Mouse (Mus musculus) embryonic stem cell, embryonic (primary cell): ENCODE results near the gene Epha4.

Experiments
- CTCF ChIA-PET, 4 experiments: fragments of 300-600 bp in 2 of 4; fragments of 350-600 bp in 2 of 4; sonication (Branson Sonifier 250); formaldehyde crosslinking; loops; one replicate each; lab custom pipeline; 2022; ENCODE audit warnings: inconsistent platforms in 2 of 4; lab: Charles Lee
- POLR2A ChIA-PET, 4 experiments: fragments of 300-600 bp in 2 of 4; fragments of 350-600 bp in 2 of 4; sonication (Branson Sonifier 250); formaldehyde crosslinking; loops; one replicate each; lab custom pipeline; 2022; ENCODE audit warnings: antibody characterized with exemption in 4 of 4, inconsistent platforms in 1 of 4; lab: Charles Lee

Epha4 gene

GRCm38 (mm10) chr1:77412285-77412684 lies 102.6 kb downstream of the Epha4 start:
- CTCF ChIA-PET = interaction anchor here in 2 of 4 experiments (0.6 to 0.8 kb wide), 2 partner anchors 21 to 149 kb away, joined by 3 read pairs; no protein-coding TSS in a partner anchor

GRCm38 (mm10) chr1:77411222-77411621 lies 103.7 kb downstream of the Epha4 start:
- ChIA-PET CTCF (interaction anchor here in 1 of 4 experiments (0.9 kb wide), 1 partner anchor 86 kb away, joined by 3 read pairs; no protein-coding TSS in a partner anchor), POLR2A (interaction anchor here in 3 of 4 experiments (0.9 to 19.7 kb wide), 17 partner anchors 9 to 104 kb away, joined by 3 to 216 read pairs (median 5); partner anchors contain the start of gene Epha4 (in 3 of the 3))

More at GRCm38 (mm10) chr1:77412285-77412684, 102.6 kb downstream of the Epha4 start:
- POLR2A ChIA-PET = interaction anchor here in 3 of 4 experiments (0.5 to 19.7 kb wide), 14 partner anchors 8 to 103 kb away, joined by 3 to 216 read pairs (median 6); partner anchors contain the start of gene Epha4 (in 2 of the 3)

- ChIA-PET CTCF (interaction anchor here in 2 of 4 experiments (0.6 to 0.9 kb wide), 2 partner anchors 86 to 1807 kb away, joined by 3 to 17 read pairs; no protein-coding TSS in a partner anchor), POLR2A (interaction anchor here in 3 of 4 experiments (0.7 to 19.7 kb wide), 21 partner anchors 8 to 1044 kb away, joined by 3 to 216 read pairs (median 4); partner anchors contain the start of gene Epha4 (in 3 of the 3))
These were observed 104.2 kb downstream of the Epha4 start for GRCm38 (mm10) chr1:77410716-77411115.

- CTCF ChIA-PET = interaction anchor here in 1 of 4 experiments (0.6 kb wide), 1 partner anchor 1806 kb away, joined by 17 read pairs; no protein-coding TSS in a partner anchor
These were observed 104.7 kb downstream of the Epha4 start for GRCm38 (mm10) chr1:77410153-77410552.

GRCm38 (mm10) chr1:77409509-77409908 lies 105.4 kb downstream of the Epha4 start:
- ChIA-PET POLR2A (interaction anchor here in 3 of 4 experiments (1.4 to 19.7 kb wide), 6 partner anchors 18 to 105 kb away, joined by 5 to 216 read pairs (median 12); partner anchors contain the start of gene Epha4 (in 2 of the 3)), CTCF (interaction anchor here in 1 of 4 experiments (0.9 kb wide), 1 partner anchor 106 kb away, joined by 3 read pairs; no protein-coding TSS in a partner anchor)

More at GRCm38 (mm10) chr1:77410153-77410552, 104.7 kb downstream of the Epha4 start:
- POLR2A ChIA-PET = interaction anchor here in 3 of 4 experiments (0.6 to 19.7 kb wide), 14 partner anchors 9 to 1043 kb away, joined by 3 to 216 read pairs (median 4); partner anchors contain the start of gene Epha4 (in 3 of the 3)

- ChIA-PET CTCF (no interaction called here), POLR2A (interaction anchor here in 2 of 4 experiments (0.6 to 19.7 kb wide), 17 partner anchors 9 to 1889 kb away, joined by 3 to 216 read pairs (median 4); partner anchors contain the start of gene Epha4 (in 2 of the 2))
These were observed 107.5 kb downstream of the Epha4 start for GRCm38 (mm10) chr1:77407417-77407816.

- ChIA-PET CTCF (no interaction called here), POLR2A (interaction anchor here in 3 of 4 experiments (0.6 to 19.7 kb wide), 15 partner anchors 9 to 110 kb away, joined by 3 to 216 read pairs (median 4); partner anchors contain the start of gene Epha4 (in 2 of the 3))
These were observed 108.3 kb downstream of the Epha4 start for GRCm38 (mm10) chr1:77406631-77407030.

DNA sequence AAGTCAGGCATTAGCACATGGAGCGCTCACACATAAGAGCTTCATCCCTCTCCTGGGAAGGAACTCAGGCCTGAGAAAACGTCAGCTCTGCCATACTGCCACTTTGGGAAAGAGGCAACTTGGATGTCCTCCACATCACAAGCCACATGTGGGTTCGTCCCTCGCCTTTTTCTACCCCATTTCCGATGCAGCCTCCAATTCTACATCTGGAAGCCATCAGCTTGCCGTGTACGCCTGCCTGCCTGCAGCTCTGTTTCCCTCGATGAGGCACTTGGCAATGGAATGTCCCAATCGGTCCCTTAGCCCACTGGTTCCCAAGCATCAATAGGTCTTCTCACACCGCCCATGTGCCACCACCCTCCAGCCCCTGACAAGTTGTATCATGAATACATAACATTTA lies 110.4 kb downstream of the Epha4 start:
- CTCF ChIA-PET = interaction anchor here in 1 of 4 experiments (1.1 kb wide), 1 partner anchor 8 kb away, joined by 3 read pairs; no protein-coding TSS in a partner anchor
- POLR2A ChIA-PET = interaction anchor here in 3 of 4 experiments (0.8 to 1.3 kb wide), 5 partner anchors 8 to 111 kb away, joined by 3 to 7 read pairs (median 3); no protein-coding TSS in a partner anchor

GRCm38 (mm10) chr1:77402942-77403341 lies 111.9 kb downstream of the Epha4 start:
- ChIA-PET POLR2A (interaction anchor here in 3 of 4 experiments (0.8 to 2.8 kb wide), 4 partner anchors 9 to 55 kb away, joined by 3 to 7 read pairs (median 4); no protein-coding TSS in a partner anchor), CTCF (no interaction called here)

GRCm38 (mm10) chr1:77401465-77401864 lies 113.4 kb downstream of the Epha4 start:
- ChIA-PET POLR2A (interaction anchor here in 1 of 4 experiments (1.0 to 2.8 kb wide), 5 partner anchors 10 to 114 kb away, joined by 3 to 7 read pairs (median 4); partner anchors contain the start of gene Epha4), CTCF (no interaction called here)

- CTCF ChIA-PET = no interaction called here
- POLR2A ChIA-PET = interaction anchor here in 3 of 4 experiments (0.7 to 1.4 kb wide), 14 partner anchors 11 to 125 kb away, joined by 3 to 9 read pairs (median 3); partner anchors contain the start of gene Epha4 (in 2 of the 3)
These were observed 123.3 kb downstream of the Epha4 start for GRCm38 (mm10) chr1:77391590-77391989.

DNA sequence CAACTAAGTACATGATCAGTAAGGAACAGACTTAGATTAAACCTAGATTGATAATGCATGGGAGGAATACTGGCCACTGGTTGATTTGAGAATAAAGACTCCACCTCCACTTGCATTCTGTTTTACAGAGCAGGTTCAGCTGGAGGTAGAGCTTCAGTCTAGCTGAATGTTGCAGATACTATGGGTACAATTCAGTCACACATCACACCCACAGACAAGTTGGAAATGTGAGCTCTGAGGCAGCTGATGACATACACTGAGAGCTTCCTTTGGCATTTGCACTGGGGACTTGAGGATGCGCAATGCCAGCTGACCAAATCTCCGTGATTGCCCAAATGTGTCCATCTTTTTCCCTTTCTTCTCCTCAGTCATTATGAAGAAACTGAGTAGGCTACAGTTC lies 125.8 kb downstream of the Epha4 start:
- ChIA-PET POLR2A (interaction anchor here in 2 of 4 experiments (0.8 to 2.3 kb wide), 10 partner anchors 12 to 126 kb away, joined by 3 to 11 read pairs (median 4); partner anchors contain the start of gene Epha4 (in 2 of the 2)), CTCF (no interaction called here)

DNA sequence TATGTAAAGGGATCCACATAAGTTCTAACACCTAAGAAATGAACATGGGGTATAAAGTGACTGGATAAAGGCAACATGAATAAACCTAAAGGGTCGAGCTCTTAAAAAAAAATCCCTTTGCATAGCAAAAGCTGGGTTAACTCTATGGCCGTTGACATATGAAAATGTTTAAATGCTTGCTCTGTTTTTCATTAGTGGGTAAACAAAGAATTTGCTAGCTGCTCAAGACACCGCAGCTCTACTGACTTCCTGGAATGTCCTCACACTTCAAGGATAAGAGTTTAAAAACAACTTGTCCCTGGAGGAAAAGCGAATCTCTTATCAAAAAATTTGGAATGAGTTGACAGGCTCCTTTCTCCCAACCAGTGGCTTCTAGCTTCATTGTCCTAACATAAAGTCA lies 126.3 kb downstream of the Epha4 start:
- POLR2A ChIA-PET = interaction anchor here in 2 of 4 experiments (0.9 to 2.3 kb wide), 10 partner anchors 9 to 127 kb away, joined by 3 to 11 read pairs (median 4); partner anchors contain the start of gene Epha4 (in 2 of the 2)
- CTCF ChIA-PET = no interaction called here

DNA sequence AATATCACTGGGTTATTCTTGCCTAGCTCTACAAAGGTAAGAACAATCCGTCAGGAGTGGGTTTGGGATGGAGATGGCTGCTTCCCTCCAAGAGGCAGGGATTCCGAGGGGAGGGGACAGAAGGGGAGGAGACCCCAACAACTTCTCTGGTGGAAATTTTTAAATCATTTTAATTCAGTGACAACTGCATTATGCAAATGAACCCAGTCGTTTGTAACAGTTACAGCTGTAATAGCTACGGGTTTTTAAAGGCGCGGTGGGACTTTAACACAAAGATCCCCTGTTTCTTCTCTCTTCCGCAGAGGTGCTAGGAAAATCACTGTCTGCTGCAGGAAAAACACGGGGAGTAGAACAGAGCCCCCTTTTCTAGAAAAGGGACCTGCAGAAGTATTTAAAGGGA lies 129.3 kb downstream of the Epha4 start:
- ChIA-PET POLR2A (interaction anchor here in 3 of 4 experiments (0.5 to 2.8 kb wide), 8 partner anchors 11 to 160 kb away, joined by 3 to 16 read pairs (median 3); partner anchors contain the start of gene Epha4 (in 2 of the 3)), CTCF (interaction anchor here in 1 of 4 experiments (0.9 kb wide), 1 partner anchor 48 kb away, joined by 3 read pairs; no protein-coding TSS in a partner anchor)

DNA sequence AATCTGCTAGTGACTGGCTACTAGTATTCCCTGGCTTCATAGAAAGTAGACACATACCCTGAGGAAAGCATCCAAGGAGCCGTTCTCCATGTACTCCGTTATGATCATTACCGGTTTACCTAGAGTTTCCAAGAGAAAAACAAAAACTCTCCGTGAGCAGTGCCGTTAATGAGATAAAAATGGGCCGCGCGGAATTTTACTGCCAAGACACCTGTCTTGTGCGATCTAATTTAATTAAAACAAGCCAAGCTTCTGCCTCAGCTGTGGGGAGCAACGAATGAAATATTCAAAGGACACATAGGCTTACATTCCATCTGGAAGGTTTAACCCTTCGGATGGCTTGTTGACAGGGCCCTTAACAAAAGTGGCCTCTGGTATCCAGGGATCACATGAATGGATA lies 131.4 kb downstream of the Epha4 start:
- ChIA-PET POLR2A (interaction anchor here in 1 of 4 experiments (1.0 kb wide), 1 partner anchor 9 kb away, joined by 3 read pairs; no protein-coding TSS in a partner anchor), CTCF (no interaction called here)

GRCm38 (mm10) chr1:77377550-77377980 lies 137.3 kb downstream of the Epha4 start:
- POLR2A ChIA-PET = interaction anchor here in 2 of 4 experiments (0.6 to 1.2 kb wide), 5 partner anchors 9 to 138 kb away, joined by 3 read pairs; partner anchors contain the start of gene Epha4 (in 1 of the 2)
- CTCF ChIA-PET = no interaction called here

DNA sequence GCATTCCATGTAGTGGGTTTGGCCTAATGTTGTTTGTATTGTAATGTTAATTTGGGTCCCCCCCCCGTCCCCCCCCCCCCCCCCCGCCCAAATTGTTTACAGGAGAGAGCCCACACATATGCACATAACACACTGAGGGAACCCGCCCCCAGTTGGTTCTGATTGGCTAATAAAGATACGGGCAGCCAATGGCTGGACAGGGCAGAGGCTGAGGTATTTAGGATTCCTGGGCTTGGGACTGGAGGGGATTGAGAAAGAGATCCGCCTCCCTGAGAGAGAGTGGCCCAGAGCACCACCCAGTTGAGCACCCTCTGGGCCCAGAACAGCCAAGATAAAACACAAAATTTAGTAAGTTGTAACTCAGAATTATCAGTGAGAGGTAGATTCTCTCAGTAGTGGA lies 140.8 kb downstream of the Epha4 start:
- CTCF ChIA-PET = no interaction called here

GRCm38 (mm10) chr1:77370921-77371320 lies 144.0 kb downstream of the Epha4 start:
- ChIA-PET CTCF (no interaction called here), POLR2A (interaction anchor here in 3 of 4 experiments (0.7 to 1.8 kb wide), 8 partner anchors 10 to 145 kb away, joined by 3 to 16 read pairs (median 4); partner anchors contain the start of gene Epha4 (in 2 of the 3))

More for the DNA sequence above, 140.8 kb downstream of the Epha4 start:
- POLR2A ChIA-PET = interaction anchor here in 3 of 4 experiments (0.7 to 1.8 kb wide), 4 partner anchors 9 to 141 kb away, joined by 3 to 6 read pairs (median 4); partner anchors contain the start of gene Epha4 (in 1 of the 3)
